Mouse (Mus musculus) lung, adult 2 months (tissue): ENCODE data around the gene Agap1.

Source experiments
- CTCF ChIP-seq: fragments of 200-500 bp; IDR thresholded peaks from 2 replicates; pipeline ENCODE4 v1.5.1; 2011; ENCODE audit warnings: mild to moderate bottlenecking, low read length, control low read depth; ENCODE audit not compliant: insufficient read depth
- POLR2A ChIP-seq: fragments of 200-500 bp; IDR thresholded peaks from 2 replicates; pipeline ENCODE4 v1.6.1; 2011; ENCODE audit warnings: low read depth, mild to moderate bottlenecking, control low read depth, low read length, borderline replicate concordance; ENCODE audit errors: extremely low read depth

DNA sequence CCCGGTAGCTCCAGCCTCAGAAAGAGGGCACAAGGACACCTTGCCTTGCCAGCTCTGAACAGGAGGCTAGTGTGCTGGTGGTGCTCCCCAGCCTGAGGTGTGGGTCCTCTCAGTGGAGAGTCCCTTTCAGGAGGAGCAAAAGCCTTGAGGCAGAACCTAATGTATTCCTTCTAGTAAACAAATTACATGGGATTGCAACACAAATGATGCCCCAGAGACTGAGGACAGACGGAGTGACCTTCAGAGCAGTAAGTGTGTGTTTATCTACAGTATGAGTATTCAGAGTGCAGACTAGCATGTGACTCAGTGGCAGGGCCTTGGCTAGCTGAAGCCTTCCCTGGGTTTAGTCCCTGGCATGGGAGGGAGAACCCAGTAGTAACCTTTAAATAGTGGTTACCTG is 165.4 kb downstream of the Agap1 start:
- TF ChIP-seq POLR2A, result no peak
- TF ChIP-seq CTCF, result no peak
